Mouse (Mus musculus) small intestine, adult 2 months (tissue): Measurements from ENCODE around the gene Pde4dip. TPM values are rescaled to one million over a fixed set of nuclear protein-coding genes. Genes with fewer than 3 reads are reported as not detected.

Source experiments
- H3K27ac ChIP-seq: fragments of 200-500 bp; 2 replicates; pipeline ENCODE4 v1.5.1; 2012; ENCODE audit warnings: low read depth, low read length, control low read depth, inconsistent platforms; ENCODE audit not compliant: insufficient read depth
- H3K27me3 ChIP-seq: fragments of 200-500 bp; 2 replicates; pipeline ENCODE4 v1.6.1; 2012; ENCODE audit warnings: mild to moderate bottlenecking, moderate library complexity, low read length, inconsistent platforms; ENCODE audit not compliant: control insufficient read depth, insufficient read depth
- H3K36me3 ChIP-seq: fragments of 200-500 bp; 2 replicates; pipeline ENCODE4 v1.6.1; 2012; ENCODE audit warnings: mild to moderate bottlenecking, low read length, control low read depth, inconsistent platforms; ENCODE audit not compliant: control insufficient read depth, insufficient read depth
- H3K4me1 ChIP-seq: fragments of 200-500 bp; 2 replicates; pipeline ENCODE4 v1.6.1; 2012; ENCODE audit warnings: low read length, inconsistent platforms, mixed read lengths; ENCODE audit not compliant: control insufficient read depth, insufficient read depth, insufficient read length
- H3K4me3 ChIP-seq: fragments of 200-500 bp; 2 replicates; pipeline ENCODE4 v1.5.1; 2012; ENCODE audit warnings: low read depth, mild to moderate bottlenecking, control low read depth, inconsistent platforms, low read length, moderate library complexity
- CTCF ChIP-seq: fragments of 200-500 bp; IDR thresholded peaks from 2 replicates; pipeline ENCODE4 v1.5.1; 2012; ENCODE audit warnings: low read depth, mild to moderate bottlenecking, control low read depth, inconsistent platforms, low read length, moderate library complexity, mixed read lengths; ENCODE audit not compliant: insufficient replicate concordance, insufficient read length; ENCODE audit errors: extremely low read depth
- POLR2A ChIP-seq: fragments of 200-500 bp; IDR thresholded peaks from 2 replicates; pipeline ENCODE4 v1.6.1; 2012; ENCODE audit warnings: low read depth, mild to moderate bottlenecking, control low read depth, inconsistent platforms, low read length, moderate library complexity
- WGBS: fragments of 180-500 bp; shearing (Covaris S2); methylation state at CpG from one replicate; pipeline ENCODE4 v1.1.7; 2018; 5-methylcytosine and 5-hydroxymethylcytosine counted together
- polyA plus RNA-seq: library from polyadenylated mRNA; depleted of rRNA; stranded (reverse); fragments of >200 nt; gene quantifications from 2 replicates; pipeline ENCODE4 v1.2.3, GENCODE M21; 2012

The Pde4dip gene
- polyA plus RNA-seq, 1 experiment: 12.2 TPM

GRCm38 (mm10) chr3:97681321-97682158 is 207.0 kb downstream of the Pde4dip start:
- Histone ChIP-seq H3K4me3 (peak overlapping the region; percentile 68), H3K27ac (0 out of 2 replicates have a peak overlapping the region, but pooled peaks have one; percentile 19), H3K27me3 (no peaks in the 10 kb centered on the region), H3K36me3 (no peaks in the 10 kb centered on the region), H3K4me1 (peaks cover 5% of the 10 kb centered on the region; the same call in 1 of the 2 replicates)
- WGBS: 3% methylated on average over 33 of the region's 33 CpGs
- TF ChIP-seq CTCF (peak; percentile 78; the same call in 1 of the 2 replicates), POLR2A (no peak)

GRCm38 (mm10) chr3:97680631-97681320 is 207.7 kb downstream of the Pde4dip start:
- H3K4me1 ChIP-seq: peaks cover 5% of the 10 kb centered on the region; the same call in 1 of the 2 replicates
- TF ChIP-seq POLR2A (no peak), CTCF (peak; percentile 85; the same call in 1 of the 2 replicates)
- no peaks in the 10 kb centered on the region for H3K27me3 ChIP-seq
- 0 out of 2 replicates have a peak overlapping the region, but pooled peaks have one; percentile 10 for H3K27ac ChIP-seq
- H3K4me3 ChIP-seq: peak overlapping the region; percentile 68
- H3K36me3 ChIP-seq: no peaks in the 10 kb centered on the region
- 5% methylated on average over 28 of the region's 28 CpGs for WGBS

- 79% methylated on average over 3 of the region's 3 CpGs for WGBS
- no peak for TF ChIP-seq CTCF
- no peak for TF ChIP-seq POLR2A
- no peak overlapping the region for H3K4me3 ChIP-seq
These were observed 210.1 kb downstream of the Pde4dip start for GRCm38 (mm10) chr3:97678416-97678815.

GRCm38 (mm10) chr3:97676126-97676525 is 212.4 kb downstream of the Pde4dip start:
- no peaks in the 10 kb centered on the region for H3K27me3 ChIP-seq
- WGBS: 97% methylated on average over 3 of the region's 3 CpGs
- TF ChIP-seq CTCF: no peak
- no peak for TF ChIP-seq POLR2A
- H3K36me3 ChIP-seq: no peaks in the 10 kb centered on the region
- H3K4me3 ChIP-seq: no peak overlapping the region
- no peaks in the 10 kb centered on the region for H3K4me1 ChIP-seq
- no peak overlapping the region for H3K27ac ChIP-seq

More at GRCm38 (mm10) chr3:97678416-97678815, 210.1 kb downstream of the Pde4dip start:
- peaks cover 3% of the 10 kb centered on the region; the same call in 1 of the 2 replicates for H3K4me1 ChIP-seq
- no peaks in the 10 kb centered on the region for H3K27me3 ChIP-seq
- no peak overlapping the region for H3K27ac ChIP-seq
- no peaks in the 10 kb centered on the region for H3K36me3 ChIP-seq

- Histone ChIP-seq H3K36me3 (peaks cover 2% of the 10 kb centered on the region; the same call in 1 of the 2 replicates), H3K4me1 (no peaks in the 10 kb centered on the region), H3K4me3 (no peak within 1 kb of the TSS), H3K27ac (no peak within 1 kb of the TSS), H3K27me3 (no peaks in the 10 kb centered on the region)
- no peak for TF ChIP-seq POLR2A
- WGBS: 83% methylated on average over 7 of the region's 7 CpGs
These were observed 213.8 kb downstream of the Pde4dip start, which contains the start of gene Gm17651 for GRCm38 (mm10) chr3:97674644-97675110. Gene Gm17651 (minus strand): TSS chr3:97674694.

- WGBS: 76% methylated on average over 14 of the region's 14 CpGs
- Histone ChIP-seq H3K27ac (no peak overlapping the region), H3K4me1 (no peaks in the 10 kb centered on the region), H3K36me3 (peaks cover 16% of the 10 kb centered on the region), H3K4me3 (no peak overlapping the region), H3K27me3 (no peaks in the 10 kb centered on the region)
- TF ChIP-seq CTCF (no peak), POLR2A (no peak)
These were observed 221.3 kb downstream of the Pde4dip start for GRCm38 (mm10) chr3:97667093-97667675.
